ENCODE assay signal across 8 mouse cellular contexts in genomic region chr16:31422000-31422399, GRCm38 (mm10). TPM values are rescaled to one million over a fixed set of nuclear protein-coding genes. Genes with fewer than 3 reads are reported as not detected.
DNase-seq lines count a peak whose midpoint lies in the region; ATAC-seq lines count a peak whose summit lies in the region.

Gene Bdh1 (plus strand): TSS chr16:31422280.

- ATAC-seq in kidney, embryonic 16.5 days (ENCODE audit: low FRiP score, low TSS enrichment): no peak
- ATAC-seq in embryonic facial prominence, embryonic 15.5 days (ENCODE audit: insufficient number of reproducible peaks, low FRiP score, low TSS enrichment, low read depth): no peak
- no peak for ATAC-seq in intestine, embryonic 14.5 days (replicated peaks; ENCODE audit: low FRiP score, low TSS enrichment, low read depth)
- no peak for ATAC-seq in megakaryocyte-erythroid progenitor cell, adult 5-6 weeks (replicated peaks; ENCODE audit: low FRiP score, low TSS enrichment, poor library complexity, severe bottlenecking)

- no peak within 1 kb of the TSS for H3K4me3 ChIP-seq in kidney, embryonic 16.5 days (ENCODE audit: low read length)
- H3K4me3 ChIP-seq in embryonic facial prominence, embryonic 15.5 days (replicated peaks): no peak within 1 kb of the TSS
- H3K4me3 ChIP-seq in intestine, embryonic 14.5 days (ENCODE audit: low read depth, low read length): no peak within 1 kb of the TSS

- no peaks in the 10 kb centered on the region for H3K36me3 ChIP-seq in kidney, embryonic 16.5 days (ENCODE audit: insufficient read depth, low read length)
- H3K36me3 ChIP-seq in embryonic facial prominence, embryonic 15.5 days: no peaks in the 10 kb centered on the region
- no peaks in the 10 kb centered on the region for H3K36me3 ChIP-seq in intestine, embryonic 14.5 days (ENCODE audit: control insufficient read depth, insufficient read depth, low read length)

- H3K4me2 ChIP-seq in kidney, embryonic 16.5 days (replicated peaks; ENCODE audit: low read depth, low read length): no peak within 1 kb of the TSS
- H3K4me2 ChIP-seq in embryonic facial prominence, embryonic 15.5 days (replicated peaks): no peak within 1 kb of the TSS
- H3K4me2 ChIP-seq in intestine, embryonic 14.5 days (ENCODE audit: low read length): no peak within 1 kb of the TSS

- no peaks in the 10 kb centered on the region for H3K9me3 ChIP-seq in kidney, embryonic 16.5 days (ENCODE audit: low read length)
- no peaks in the 10 kb centered on the region for H3K9me3 ChIP-seq in embryonic facial prominence, embryonic 15.5 days (replicated peaks)
- H3K9me3 ChIP-seq in intestine, embryonic 14.5 days (ENCODE audit: control insufficient read depth, low read length): no peaks in the 10 kb centered on the region

- no peaks in the 10 kb centered on the region for H3K4me1 ChIP-seq in kidney, embryonic 16.5 days (ENCODE audit: insufficient read depth, low read length)
- no peaks in the 10 kb centered on the region for H3K4me1 ChIP-seq in embryonic facial prominence, embryonic 15.5 days
- no peaks in the 10 kb centered on the region for H3K4me1 ChIP-seq in intestine, embryonic 14.5 days (replicated peaks; ENCODE audit: control insufficient read depth, insufficient read depth, low read length)

- H3K27ac ChIP-seq in kidney, embryonic 16.5 days (ENCODE audit: low read length): no peak within 1 kb of the TSS
- H3K27ac ChIP-seq in embryonic facial prominence, embryonic 15.5 days (replicated peaks): no peak within 1 kb of the TSS
- H3K27ac ChIP-seq in intestine, embryonic 14.5 days (ENCODE audit: low read depth): no peak within 1 kb of the TSS

- 58% methylated on average over 9 of the region's 9 CpGs for WGBS in kidney, embryonic 16.5 days
- 46% methylated on average over 9 of the region's 9 CpGs for WGBS in embryonic facial prominence, embryonic 15.5 days
- WGBS in intestine, embryonic 14.5 days: 57% methylated on average over 9 of the region's 9 CpGs

- DNase-seq in kidney, postnatal 14 days: no peak
- no peak for DNase-seq in intestine, embryonic 14.5 days (ENCODE audit: low spot score)
- DNase-seq in lung, postnatal 4 days: no peak
- no peak for DNase-seq in retina, postnatal 1 day
- DNase-seq in right cerebral cortex, postnatal 25 days: no peak

- peaks cover 6% of the 10 kb centered on the region for H3K27me3 ChIP-seq in kidney, embryonic 16.5 days (ENCODE audit: insufficient read depth, low read length)
- 0 out of 2 replicates have a peak, but pooled peaks cover 3% of the 10 kb centered on the region for H3K27me3 ChIP-seq in embryonic facial prominence, embryonic 15.5 days
- H3K27me3 ChIP-seq in intestine, embryonic 14.5 days (replicated peaks; ENCODE audit: control insufficient read depth, insufficient read depth, low read length): peaks cover 6% of the 10 kb centered on the region; the same call in 1 of the 2 replicates

- H3K9ac ChIP-seq in kidney, embryonic 16.5 days (replicated peaks; ENCODE audit: low read length): no peak within 1 kb of the TSS
- H3K9ac ChIP-seq in embryonic facial prominence, embryonic 15.5 days: no peak within 1 kb of the TSS
- no peak within 1 kb of the TSS for H3K9ac ChIP-seq in intestine, embryonic 14.5 days (ENCODE audit: low read length)

RNA-seq across cellular contexts. Expression of gene Bdh1, which starts in this region (rescaled TPM):
- 30.5 and 37.1 TPM in 2 replicates for polyA plus RNA-seq in kidney, embryonic 16.5 days (2015; fragmentation: Nextera tagmentation; extraction: Ambion mirVana)
- polyA plus RNA-seq in embryonic facial prominence, embryonic 15.5 days (2015; fragmentation: Nextera tagmentation; extraction: Ambion mirVana): 41.7 and 42.5 TPM in 2 replicates
- 55.6 and 68.3 TPM in 2 replicates for polyA plus RNA-seq in intestine, embryonic 14.5 days (2014; fragmentation: Nextera tagmentation; extraction: Ambion mirVana)
- total RNA-seq in megakaryocyte-erythroid progenitor cell, adult 5-6 weeks (2014; fragmentation: Nextera tagmentation): 11.0 and 16.7 TPM in 2 replicates
- 23.5 and 47.3 TPM in 2 replicates for total RNA-seq in megakaryocyte-erythroid progenitor cell, adult 5-6 weeks (2017)
